Mouse (Mus musculus): ENCODE results near the gene Gadl1.
"Not testable (repeated sequence)": the region's sequence is repeated elsewhere in the genome, so short reads cannot be mapped to it uniquely, and the experiment has no call there.

Gadl1 gene

GRCm38 (mm10) chr9:116025371-116025770, 116.1 kb downstream of the Gadl1 start:
- no peak for DNase-seq (ENCODE audit: low spot score in 2 of 2)

GRCm38 (mm10) chr9:116029076-116029475, 119.8 kb downstream of the Gadl1 start:
- DNase-seq (ENCODE audit: low spot score in 2 of 2) = no peak

- DNase-seq (ENCODE audit: low spot score in 2 of 2) = no peak
Measured at GRCm38 (mm10) chr9:116032711-116033110, 123.5 kb downstream of the Gadl1 start.

GRCm38 (mm10) chr9:116038275-116038674, 129.0 kb downstream of the Gadl1 start:
- peak in 1 of 2 experiments; percentile 6 for DNase-seq (ENCODE audit: low spot score in 2 of 2)

GRCm38 (mm10) chr9:116039981-116040380, 130.7 kb downstream of the Gadl1 start:
- no peak for DNase-seq (ENCODE audit: low spot score in 2 of 2)

- DNase-seq (ENCODE audit: low spot score in 2 of 2) = not testable (repeated sequence)
Measured at GRCm38 (mm10) chr9:116040852-116041251, 131.6 kb downstream of the Gadl1 start.

- DNase-seq (ENCODE audit: low spot score in 2 of 2) = no peak
Measured at GRCm38 (mm10) chr9:116041369-116041768, 132.1 kb downstream of the Gadl1 start.

- peak; percentile 97 for DNase-seq (ENCODE audit: low spot score in 2 of 2)
Measured at GRCm38 (mm10) chr9:116041787-116042186, 132.5 kb downstream of the Gadl1 start.

GRCm38 (mm10) chr9:116049985-116050384, 140.7 kb downstream of the Gadl1 start:
- DNase-seq (ENCODE audit: low spot score in 2 of 2) = no peak

- DNase-seq (ENCODE audit: low spot score in 2 of 2) = no peak
Measured at GRCm38 (mm10) chr9:116053976-116054375, 144.7 kb downstream of the Gadl1 start.

GRCm38 (mm10) chr9:116058475-116058874, 149.2 kb downstream of the Gadl1 start:
- DNase-seq (ENCODE audit: low spot score in 2 of 2) = no peak

GRCm38 (mm10) chr9:116059156-116059555, 149.9 kb downstream of the Gadl1 start:
- no peak for DNase-seq (ENCODE audit: low spot score in 2 of 2)

GRCm38 (mm10) chr9:116060691-116061090, 151.4 kb downstream of the Gadl1 start:
- DNase-seq (ENCODE audit: low spot score in 2 of 2) = no peak

- no peak for DNase-seq (ENCODE audit: low spot score in 2 of 2)
Measured at GRCm38 (mm10) chr9:116064774-116065173, 155.5 kb downstream of the Gadl1 start.

GRCm38 (mm10) chr9:116071561-116071960, 162.3 kb downstream of the Gadl1 start:
- not testable (repeated sequence) for DNase-seq (ENCODE audit: low spot score in 2 of 2)

GRCm38 (mm10) chr9:116076163-116076562, 166.9 kb downstream of the Gadl1 start:
- no peak for DNase-seq (ENCODE audit: low spot score in 2 of 2)

GRCm38 (mm10) chr9:116076946-116077345, 167.7 kb downstream of the Gadl1 start:
- DNase-seq (ENCODE audit: low spot score in 2 of 2) = no peak

- DNase-seq (ENCODE audit: low spot score in 2 of 2) = no peak
Measured at GRCm38 (mm10) chr9:116077419-116077818, 168.2 kb downstream of the Gadl1 start.

- DNase-seq (ENCODE audit: low spot score in 2 of 2) = no peak
Measured at GRCm38 (mm10) chr9:116081781-116082180, 172.5 kb downstream of the Gadl1 start.

- DNase-seq (ENCODE audit: low spot score in 2 of 2) = no peak
Measured at GRCm38 (mm10) chr9:116083300-116083699, 174.0 kb downstream of the Gadl1 start.

GRCm38 (mm10) chr9:116083726-116084323, 174.6 kb downstream of the Gadl1 start:
- no peak for DNase-seq (ENCODE audit: low spot score in 2 of 2)

- DNase-seq (ENCODE audit: low spot score in 2 of 2) = no peak
Measured at GRCm38 (mm10) chr9:116084324-116084931, 175.2 kb downstream of the Gadl1 start.

- DNase-seq (ENCODE audit: low spot score in 2 of 2) = no peak
Measured at GRCm38 (mm10) chr9:116085999-116086398, 176.7 kb downstream of the Gadl1 start.

- no peak for DNase-seq (ENCODE audit: low spot score in 2 of 2)
Measured at GRCm38 (mm10) chr9:116087263-116087662, 178.0 kb downstream of the Gadl1 start.
